Mouse (Mus musculus) olfactory bulb, adult 2 months (tissue): ENCODE data around the gene Kremen1. TPM values are rescaled to one million over a fixed set of nuclear protein-coding genes. Genes with fewer than 3 reads are reported as not detected.

Experiments
- H3K27ac ChIP-seq: fragments of 200-500 bp; 2 replicates; pipeline ENCODE4 v1.5.1; 2012; ENCODE audit warnings: low read depth, low read length; ENCODE audit not compliant: insufficient read depth
- H3K4me1 ChIP-seq: fragments of 200-500 bp; 2 replicates; pipeline ENCODE4 v1.6.1; 2012; ENCODE audit warnings: low read length; ENCODE audit not compliant: control insufficient read depth, insufficient read depth
- H3K4me3 ChIP-seq: fragments of 200-500 bp; 2 replicates; pipeline ENCODE4 v1.5.1; 2012; ENCODE audit warnings: mild to moderate bottlenecking, low read depth, low read length, moderate library complexity; ENCODE audit not compliant: insufficient read depth
- CTCF ChIP-seq: fragments of 200-500 bp; IDR thresholded peaks from 2 replicates; pipeline ENCODE4 v1.5.1; 2012; ENCODE audit warnings: low read depth, mild to moderate bottlenecking, low read length, moderate library complexity; ENCODE audit not compliant: insufficient read depth
- POLR2A ChIP-seq: fragments of 200-500 bp; IDR thresholded peaks from 2 replicates; pipeline ENCODE4 v1.6.1; 2012; ENCODE audit warnings: mild to moderate bottlenecking, low read depth, low read length, moderate library complexity; ENCODE audit not compliant: insufficient read depth
- WGBS: fragments of 180-500 bp; shearing (Covaris S2); methylation state at CpG from one replicate; pipeline ENCODE4 v1.1.7; 2018; 5-methylcytosine and 5-hydroxymethylcytosine counted together
- polyA plus RNA-seq: library from polyadenylated mRNA; stranded (reverse); fragments of >200 nt; gene quantifications from 2 replicates; pipeline ENCODE4 v1.2.4, GENCODE M21; 2012; ENCODE audit warnings: low replicate concordance; ENCODE audit not compliant: missing spikeins, insufficient read depth, insufficient read length

Kremen1 gene
- polyA plus RNA-seq, 1 experiment = not detected

DNA sequence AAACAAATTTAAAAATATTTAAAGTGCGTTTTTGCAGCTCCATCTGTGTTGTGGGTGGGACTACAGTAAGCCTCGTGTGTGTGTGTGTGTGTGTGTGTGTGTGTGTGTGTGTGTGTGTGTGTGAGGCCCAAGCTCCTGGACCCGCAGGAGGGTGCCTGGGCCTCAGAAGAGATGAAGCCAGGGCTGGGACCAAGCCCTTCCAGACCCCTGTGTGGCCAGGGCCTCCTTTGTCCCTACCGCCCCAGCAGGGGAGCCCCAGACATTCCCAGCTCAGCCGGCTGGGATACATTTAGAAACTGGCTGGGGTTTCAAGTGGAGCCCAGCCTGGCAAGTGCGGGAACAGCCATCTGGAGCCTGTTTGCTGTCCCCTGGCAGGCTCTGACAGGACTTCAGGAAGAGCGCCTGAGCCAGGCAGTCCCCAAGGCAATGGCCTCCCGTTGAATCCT, 95.9 kb downstream of the Kremen1 start:
- Histone ChIP-seq H3K27ac (no peak overlapping the region), H3K4me1 (peaks cover 24% of the 10 kb centered on the region), H3K4me3 (no peak overlapping the region)
- WGBS = 41% methylated on average over 8 of the region's 8 CpGs
- TF ChIP-seq CTCF (no peak), POLR2A (no peak)

DNA sequence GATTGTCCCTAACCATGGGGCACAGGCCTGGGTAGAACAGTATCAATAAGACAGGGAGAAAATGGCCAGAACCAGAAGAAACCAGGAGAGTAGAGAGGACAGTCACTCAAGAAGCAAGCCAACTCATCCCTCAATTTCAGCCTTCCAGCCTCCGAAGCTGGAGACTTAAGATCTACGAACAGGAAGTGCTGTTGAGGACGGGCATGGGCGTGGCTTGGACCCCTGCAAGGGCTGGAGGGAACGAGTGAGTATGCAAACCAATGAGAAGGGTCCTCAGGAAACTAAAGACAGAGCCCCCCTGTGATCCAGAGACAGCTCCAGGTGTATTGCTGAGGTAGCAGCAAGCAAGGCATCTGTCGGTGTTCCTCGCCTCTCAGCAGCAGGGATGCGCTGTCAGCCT, 97.0 kb downstream of the Kremen1 start:
- TF ChIP-seq POLR2A = no peak
- no peak for TF ChIP-seq CTCF
- H3K4me1 ChIP-seq = peaks cover 24% of the 10 kb centered on the region
- WGBS = 82% methylated on average over 8 of the region's 8 CpGs
- H3K4me3 ChIP-seq = no peak overlapping the region
- no peak overlapping the region for H3K27ac ChIP-seq

DNA sequence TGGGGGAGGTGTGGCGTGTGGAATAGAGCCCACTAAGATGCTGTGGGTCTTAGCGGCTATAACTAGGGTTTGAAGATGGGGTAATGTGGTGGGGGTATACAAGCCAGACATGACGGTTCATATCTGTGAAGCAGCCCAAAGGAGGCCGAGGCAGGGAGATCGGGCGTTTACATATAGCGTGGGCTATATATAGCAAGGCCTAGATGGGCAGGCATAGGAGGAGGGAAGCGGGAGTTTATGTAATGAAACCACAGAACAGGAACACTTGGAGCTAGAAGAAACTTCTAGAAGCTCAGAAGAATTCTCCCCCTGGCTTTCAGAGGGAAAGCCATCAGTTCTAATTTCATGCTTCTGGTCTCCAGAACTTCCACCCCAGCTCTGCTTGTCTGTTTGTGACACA, 97.9 kb downstream of the Kremen1 start:
- WGBS = 86% methylated on average over 8 of the region's 8 CpGs
- Histone ChIP-seq H3K27ac (no peak overlapping the region), H3K4me3 (no peak overlapping the region), H3K4me1 (peaks cover 24% of the 10 kb centered on the region)
- TF ChIP-seq POLR2A = no peak
- no peak for TF ChIP-seq CTCF

DNA sequence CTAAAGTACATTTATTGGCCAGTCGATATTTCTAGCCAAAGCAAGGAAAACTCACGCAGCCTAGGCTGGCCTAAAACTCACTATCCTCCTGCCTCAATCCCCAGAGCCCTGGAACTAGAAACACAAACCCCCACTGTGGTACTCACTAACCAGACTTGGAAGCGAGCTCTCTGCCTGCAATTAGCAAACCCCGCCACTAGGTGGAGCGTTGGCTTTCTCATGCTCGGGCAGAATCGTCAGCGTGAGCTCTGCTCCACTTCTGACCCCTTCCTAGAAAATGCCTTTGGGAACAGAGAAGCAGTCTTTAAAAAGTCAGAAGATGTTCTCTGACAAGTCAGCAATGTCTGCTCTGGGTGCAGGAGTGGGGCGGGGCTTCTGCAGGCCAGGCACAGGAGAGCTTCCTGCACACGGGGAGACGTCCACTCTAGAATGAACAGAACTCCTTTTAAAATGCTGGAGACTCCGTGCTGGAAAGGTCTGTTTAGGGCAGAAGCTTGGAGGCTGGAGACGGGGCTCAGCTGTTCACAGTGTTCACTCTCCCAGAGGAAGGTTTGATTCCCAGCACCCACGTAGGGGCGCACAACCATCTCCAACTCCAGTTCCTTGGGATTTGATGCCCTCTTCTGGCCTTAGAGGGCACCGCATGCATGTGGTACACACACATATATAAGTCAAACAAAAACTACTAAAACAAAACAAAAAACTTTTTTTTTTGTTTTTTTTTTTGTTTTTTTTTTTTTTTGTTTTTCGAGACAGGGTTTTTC, 100.5 kb downstream of the Kremen1 start:
- Histone ChIP-seq H3K27ac (no peak overlapping the region), H3K4me3 (no peak overlapping the region), H3K4me1 (peaks cover 5% of the 10 kb centered on the region)
- 70% methylated on average over 17 of the region's 17 CpGs for WGBS
- TF ChIP-seq CTCF = peak; percentile 36; the same call in 1 of the 2 replicates
- no peak for TF ChIP-seq POLR2A

DNA sequence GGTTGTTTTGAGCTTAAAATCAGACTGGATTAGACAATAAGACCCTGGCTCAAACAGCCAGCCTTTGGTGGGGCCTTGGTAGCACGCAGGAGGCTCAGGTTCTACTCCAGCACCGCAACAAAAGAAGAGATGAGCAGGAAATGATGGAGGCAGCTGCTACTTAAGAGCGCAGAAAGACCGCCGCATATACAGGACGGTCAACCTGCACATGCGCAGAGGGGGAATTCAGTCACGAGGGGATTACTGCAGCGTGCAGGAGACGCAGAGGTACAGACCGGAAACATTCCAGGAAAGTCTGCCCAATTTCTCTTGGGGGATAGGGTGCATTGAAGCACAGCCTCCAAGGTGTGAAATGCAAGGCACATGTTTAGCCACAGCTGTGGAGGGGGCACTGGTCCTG, 103.3 kb downstream of the Kremen1 start:
- Histone ChIP-seq H3K4me1 (peaks cover 10% of the 10 kb centered on the region), H3K27ac (no peak overlapping the region), H3K4me3 (no peak overlapping the region)
- WGBS = 94% methylated on average over 11 of the region's 11 CpGs
- no peak for TF ChIP-seq CTCF
- no peak for TF ChIP-seq POLR2A

DNA sequence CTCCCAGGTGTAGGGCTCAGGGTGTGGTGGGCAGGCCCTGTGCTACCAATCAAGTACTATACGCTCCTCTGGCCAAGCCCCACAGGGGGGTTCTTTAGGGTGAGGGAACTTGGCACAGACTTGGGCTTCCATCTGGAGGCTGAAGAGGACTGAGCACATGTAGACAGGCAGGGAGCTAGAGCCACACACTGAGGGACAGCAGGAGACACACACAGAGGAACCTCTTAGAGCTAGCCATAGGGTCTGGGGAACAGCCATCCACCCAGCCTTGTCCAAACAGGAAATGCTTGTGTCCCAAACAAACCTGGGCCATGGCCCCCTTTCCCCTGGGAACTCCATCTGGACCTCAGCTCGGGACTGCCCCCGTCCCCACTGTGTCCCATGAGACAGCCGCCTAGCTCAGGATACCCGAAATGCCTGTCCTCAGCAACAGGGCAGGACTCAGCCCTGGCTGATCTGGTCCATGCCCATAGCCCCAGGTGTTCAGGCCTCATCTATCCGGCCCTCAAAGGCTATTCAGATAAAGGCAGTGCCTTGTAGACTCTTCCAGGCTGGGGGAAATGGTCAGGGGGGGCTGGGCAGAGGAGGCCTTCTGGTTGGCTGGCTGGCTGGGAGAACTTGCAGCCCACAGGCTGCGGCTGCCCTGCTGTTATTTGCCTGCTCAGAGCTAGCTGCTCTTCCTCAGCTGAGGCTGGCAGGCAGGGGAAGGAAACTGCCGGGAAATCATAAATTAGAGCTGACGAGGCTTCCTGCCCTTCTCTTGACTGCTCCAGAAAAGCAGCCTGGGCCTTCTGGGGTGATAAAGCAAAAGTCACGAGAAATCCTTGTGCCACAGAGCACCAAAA, 106.2 kb downstream of the Kremen1 start:
- WGBS = 58% methylated on average over 10 of the region's 10 CpGs
- Histone ChIP-seq H3K4me1 (peaks cover 26% of the 10 kb centered on the region), H3K4me3 (no peak overlapping the region), H3K27ac (no peak overlapping the region)
- TF ChIP-seq POLR2A (no peak), CTCF (no peak)

DNA sequence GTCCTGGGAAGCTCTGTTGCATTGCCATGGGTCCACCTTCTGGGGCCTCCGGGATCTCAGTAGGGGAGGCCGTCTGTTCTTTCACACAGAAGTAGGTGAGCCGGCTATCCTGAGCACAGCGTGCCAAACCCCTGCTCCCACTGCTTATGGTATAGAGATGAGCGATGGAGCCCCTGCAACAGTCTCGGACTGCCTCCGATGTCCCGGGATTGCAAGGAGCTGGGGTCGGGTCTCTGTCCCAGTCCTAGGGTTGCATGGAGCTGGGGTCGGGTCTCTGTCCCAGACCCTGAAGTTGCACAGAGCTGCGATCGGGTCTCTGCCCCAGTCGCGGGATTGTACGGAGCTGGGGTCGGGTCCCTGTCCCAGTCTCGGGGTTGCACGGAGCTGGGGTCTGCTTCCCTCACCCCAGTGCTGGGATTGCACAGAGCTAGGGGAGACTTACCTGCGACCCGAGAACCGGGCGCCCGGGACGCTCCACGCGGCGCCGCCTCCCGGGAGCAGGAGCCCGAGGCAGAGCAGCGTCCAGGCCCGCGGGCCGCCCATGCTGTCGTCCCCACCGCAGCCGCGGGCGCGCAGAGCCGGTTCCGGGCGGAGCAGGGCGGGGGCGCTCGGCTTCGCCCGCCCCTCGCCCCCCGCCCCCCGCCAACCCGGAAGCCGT, 109.5 kb downstream of the Kremen1 start, which contains the start of gene Emid1:
TSS of gene Emid1 (minus strand) at position 578 of the 658 bp plus-strand sequence.
- Histone ChIP-seq H3K4me1 (peaks cover 32% of the 10 kb centered on the region), H3K4me3 (peak within 1 kb of the TSS; percentile 37), H3K27ac (no peak within 1 kb of the TSS)
- 7% methylated on average over 52 of the region's 53 CpGs for WGBS
- TF ChIP-seq CTCF = no peak
- no peak for TF ChIP-seq POLR2A

DNA sequence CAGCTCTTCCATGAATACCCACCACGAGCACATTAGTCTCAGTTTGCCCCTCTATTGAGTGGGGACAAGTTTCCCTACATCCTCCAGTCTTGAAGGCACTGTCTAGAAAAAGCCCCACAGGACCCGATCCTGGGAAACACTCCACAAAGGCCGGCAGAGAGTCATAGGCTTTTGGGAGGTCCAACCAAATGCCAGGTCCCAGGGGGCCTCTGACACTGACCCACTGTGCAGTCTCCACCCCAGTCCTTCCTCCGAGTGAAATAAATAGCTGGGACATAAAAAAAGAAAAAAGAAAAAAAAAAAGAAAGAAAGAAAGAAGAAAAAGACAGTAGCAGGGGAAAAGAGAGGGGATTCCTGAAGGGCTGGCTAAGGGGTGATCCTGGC, 110.1 kb downstream of the Kremen1 start:
- TF ChIP-seq POLR2A = no peak
- TF ChIP-seq CTCF = no peak
- 67% methylated on average over 4 of the region's 4 CpGs for WGBS
- 0 out of 2 replicates have a peak overlapping the region, but pooled peaks have one; percentile 37 for H3K4me3 ChIP-seq
- H3K27ac ChIP-seq = no peak overlapping the region
- H3K4me1 ChIP-seq = peaks cover 35% of the 10 kb centered on the region
